Mouse (Mus musculus): ENCODE measurements around the gene Slc6a6.
A peak's percentile ranks its signal among the peaks of the same experiment; 100 is the strongest.

GRCm38 (mm10) chr6:91670224-91670623 is 13.6 kb upstream of the Slc6a6 start:
- TF ChIP-seq SRF (IDR thresholded peaks at IDR 0.05; ENCODE audit: control insufficient read depth, insufficient read length, low read depth) (no peak), POLR2A (IDR thresholded peaks at IDR 0.05; ENCODE audit: insufficient read length, low read depth) (no peak), E2F4 (IDR thresholded peaks at IDR 0.05; ENCODE audit: insufficient read depth) (no peak), MAX (IDR thresholded peaks at IDR 0.05; ENCODE audit: low read depth) (no peak), USF1 (IDR thresholded peaks at IDR 0.05; ENCODE audit: low read depth) (no peak), REST (IDR thresholded peaks at IDR 0.05; ENCODE audit: insufficient read depth, insufficient read length) (no peak), MYOD1 (IDR thresholded peaks at IDR 0.05; ENCODE audit: control insufficient read depth in 1 of 3, insufficient read length in 2 of 3, low read depth in 2 of 3) (peak in 1 of 3 experiments; percentile 46), TCF12 (IDR thresholded peaks at IDR 0.05; ENCODE audit: insufficient read depth, poor library complexity, severe bottlenecking) (no peak)

Measured in myocyte (in vitro differentiated cells).